Mouse (Mus musculus): ENCODE measurements around the gene Spata9. TPM values are rescaled to one million over a fixed set of nuclear protein-coding genes. Genes with fewer than 3 reads are reported as not detected.

Gene Spata9
- polyA plus RNA-seq, 1 experiment from 2014 or later = 3.4 TPM

DNA sequence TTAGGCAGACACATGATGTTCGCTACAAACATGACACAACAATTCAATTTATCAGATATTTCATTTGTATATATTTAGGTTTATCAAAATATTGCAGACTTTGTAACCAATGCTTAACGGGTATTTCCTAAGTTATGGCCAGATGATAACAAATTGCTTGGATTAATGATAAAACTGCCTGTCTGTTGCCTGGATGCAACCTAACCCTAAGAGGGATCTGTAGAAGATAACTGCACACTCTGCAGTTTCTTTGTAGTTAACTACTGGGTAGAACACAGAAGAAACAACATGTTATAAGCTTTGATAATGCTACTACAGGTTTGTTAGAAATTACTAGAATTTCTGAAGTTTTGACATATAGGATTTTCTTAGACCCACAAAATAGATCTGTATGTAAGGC is 9.3 kb downstream of the Spata9 start:
- Histone ChIP-seq H3K4me2 (ENCODE audit: low read depth, low read length) (no peak overlapping the region), H3K27me3 (ENCODE audit: control insufficient read depth, insufficient read depth, low read length) (no peaks in the 10 kb centered on the region), H3K4me1 (ENCODE audit: control insufficient read depth, insufficient read depth, low read length) (no peaks in the 10 kb centered on the region), H3K9me3 (ENCODE audit: control insufficient read depth, low read length) (no peaks in the 10 kb centered on the region), H3K9ac (replicated peaks; ENCODE audit: low read depth, low read length) (no peak overlapping the region), H3K36me3 (ENCODE audit: control insufficient read depth, insufficient read depth, low read length) (no peaks in the 10 kb centered on the region), H3K27ac (ENCODE audit: low read depth, low read length) (no peak overlapping the region), H3K4me3 (ENCODE audit: low read depth, low read length) (no peak overlapping the region)
- ATAC-seq (ENCODE audit: low read depth) = no peak
- 94% methylated on average over 2 of the region's 2 CpGs for WGBS

DNA sequence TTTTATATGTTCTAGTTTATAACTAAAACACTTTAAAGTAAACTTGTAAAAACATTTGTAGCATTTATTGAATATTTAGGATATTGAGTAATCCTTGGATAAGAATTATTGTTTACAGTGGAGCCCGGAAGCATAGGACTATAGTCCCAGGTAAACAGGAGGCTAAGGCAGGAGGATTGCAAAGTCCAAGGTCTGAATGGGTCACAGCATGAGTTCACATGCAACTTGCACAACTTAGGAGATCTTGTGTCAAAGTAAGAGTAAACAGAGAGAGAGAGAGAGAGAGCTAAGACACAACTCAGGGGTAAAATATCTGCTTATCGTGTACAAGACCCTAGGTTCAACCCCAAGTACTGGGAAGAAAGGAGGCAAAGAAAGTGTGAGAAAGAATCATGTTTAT is 9.7 kb downstream of the Spata9 start:
- ATAC-seq (ENCODE audit: low read depth) = no peak
- no peak overlapping the region for H3K4me3 ChIP-seq (ENCODE audit: low read depth, low read length)
- WGBS = 88% methylated on average over 2 of the region's 2 CpGs

DNA sequence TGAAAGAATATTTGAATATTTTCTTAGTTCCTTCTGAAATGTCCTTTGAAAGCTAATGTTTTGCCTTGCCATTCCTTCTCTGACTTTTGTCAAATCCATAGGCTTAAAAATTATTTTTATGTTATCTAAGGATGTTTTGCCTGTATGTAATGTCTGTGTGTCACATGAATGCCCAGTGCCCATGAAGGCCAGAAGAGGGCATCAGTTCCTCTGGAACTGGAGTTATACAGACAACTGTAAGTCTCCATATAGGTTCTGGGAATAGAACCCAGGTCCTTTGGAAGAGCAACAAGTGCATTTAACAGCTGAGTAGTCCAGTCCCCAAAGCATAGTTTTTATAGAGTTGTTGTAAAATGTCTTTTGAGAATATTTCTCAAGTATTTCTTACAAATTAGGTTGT is 15.0 kb downstream of the Spata9 start:
- ATAC-seq (ENCODE audit: low read depth) = no peak
- no peak overlapping the region for H3K4me3 ChIP-seq (ENCODE audit: low read depth, low read length)
- no peaks in the 10 kb centered on the region for H3K27me3 ChIP-seq (ENCODE audit: control insufficient read depth, insufficient read depth, low read length)
- H3K36me3 ChIP-seq (ENCODE audit: control insufficient read depth, insufficient read depth, low read length) = no peaks in the 10 kb centered on the region
- H3K4me1 ChIP-seq (ENCODE audit: control insufficient read depth, insufficient read depth, low read length) = no peaks in the 10 kb centered on the region
- H3K9me3 ChIP-seq (ENCODE audit: control insufficient read depth, low read length) = no peaks in the 10 kb centered on the region
- no peak overlapping the region for H3K27ac ChIP-seq (ENCODE audit: low read depth, low read length)
- no peak overlapping the region for H3K4me2 ChIP-seq (ENCODE audit: low read depth, low read length)
- H3K9ac ChIP-seq (replicated peaks; ENCODE audit: low read depth, low read length) = no peak overlapping the region

More for the DNA sequence above, 9.7 kb downstream of the Spata9 start:
- Histone ChIP-seq H3K4me1 (ENCODE audit: control insufficient read depth, insufficient read depth, low read length) (no peaks in the 10 kb centered on the region), H3K27me3 (ENCODE audit: control insufficient read depth, insufficient read depth, low read length) (no peaks in the 10 kb centered on the region), H3K27ac (ENCODE audit: low read depth, low read length) (no peak overlapping the region), H3K36me3 (ENCODE audit: control insufficient read depth, insufficient read depth, low read length) (no peaks in the 10 kb centered on the region), H3K9me3 (ENCODE audit: control insufficient read depth, low read length) (no peaks in the 10 kb centered on the region), H3K9ac (replicated peaks; ENCODE audit: low read depth, low read length) (no peak overlapping the region), H3K4me2 (ENCODE audit: low read depth, low read length) (no peak overlapping the region)

DNA sequence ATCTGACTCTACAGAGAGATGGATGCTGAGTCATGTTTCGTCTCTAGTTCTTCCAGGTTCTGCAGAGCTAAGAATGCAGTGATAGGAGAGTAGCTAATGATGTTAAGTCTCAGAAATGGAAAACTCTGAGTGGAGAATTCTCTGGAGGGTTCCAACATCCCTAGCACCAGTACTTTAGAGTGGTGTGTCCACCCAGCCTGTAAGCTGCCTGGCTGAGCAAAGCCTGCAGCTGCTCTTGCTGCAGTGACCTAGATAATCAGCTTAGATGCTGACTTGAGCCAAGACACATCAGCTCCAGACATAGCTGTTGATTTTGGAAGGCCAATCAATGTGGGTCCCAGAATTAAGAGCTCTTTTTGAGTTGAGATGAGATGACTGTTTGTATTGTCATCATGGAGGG is 21.1 kb downstream of the Spata9 start:
- no peaks in the 10 kb centered on the region for H3K9me3 ChIP-seq (ENCODE audit: control insufficient read depth, low read length)
- no peak overlapping the region for H3K4me3 ChIP-seq (ENCODE audit: low read depth, low read length)
- H3K4me1 ChIP-seq (ENCODE audit: control insufficient read depth, insufficient read depth, low read length) = no peaks in the 10 kb centered on the region; the same call in 1 of the 2 replicates
- whole genome bisulfite sequencing = 91% methylated on average over 1 of the region's 1 CpGs
- H3K27me3 ChIP-seq (ENCODE audit: control insufficient read depth, insufficient read depth, low read length) = no peaks in the 10 kb centered on the region
- H3K4me2 ChIP-seq (ENCODE audit: low read depth, low read length) = no peak overlapping the region
- no peak overlapping the region for H3K9ac ChIP-seq (replicated peaks; ENCODE audit: low read depth, low read length)
- H3K36me3 ChIP-seq (ENCODE audit: control insufficient read depth, insufficient read depth, low read length) = no peaks in the 10 kb centered on the region
- H3K27ac ChIP-seq (ENCODE audit: low read depth, low read length) = no peak overlapping the region
- ATAC-seq (ENCODE audit: low read depth) = no peak

DNA sequence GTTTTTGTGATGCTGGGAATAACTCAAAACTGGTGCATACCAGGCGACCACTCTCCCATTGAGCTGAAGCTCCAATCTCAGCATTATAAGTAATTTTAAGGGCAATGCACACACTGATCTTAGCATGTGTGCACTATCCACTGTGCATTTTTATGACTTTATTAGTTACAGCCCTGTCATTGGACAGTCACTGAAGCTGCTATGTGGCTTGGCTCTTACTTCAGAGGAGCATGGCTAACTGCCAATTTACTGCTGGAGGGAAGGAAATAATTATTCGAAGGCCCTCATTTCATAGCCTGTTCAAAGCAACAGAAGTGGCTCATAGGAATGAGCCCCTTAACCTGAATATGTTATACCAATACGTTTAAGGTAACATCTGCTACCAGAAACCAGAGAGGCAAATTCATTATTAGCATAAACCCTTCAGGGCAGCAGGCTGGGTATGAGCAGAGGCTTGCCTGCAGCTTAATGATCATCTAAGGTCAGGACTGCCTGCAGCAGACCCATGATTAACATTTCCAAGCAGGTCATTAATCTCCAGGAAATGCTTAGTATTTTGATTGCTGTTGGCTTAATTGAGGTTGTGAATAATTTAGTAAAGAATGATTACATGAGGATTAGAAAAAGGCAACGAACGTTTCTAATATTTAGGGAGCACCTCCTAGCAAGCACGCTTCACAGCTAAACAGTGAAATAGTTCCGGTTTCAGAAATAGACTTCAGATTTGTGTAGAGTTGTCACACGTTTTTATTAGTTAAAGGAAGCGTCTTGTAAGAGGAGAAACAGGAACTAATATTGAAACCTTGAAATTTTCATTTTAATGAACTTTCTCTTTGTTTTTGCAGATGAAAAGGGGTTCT is 25.4 kb downstream of the Spata9 start:
- Histone ChIP-seq H3K4me3 (ENCODE audit: low read depth, low read length) (no peak overlapping the region), H3K27ac (ENCODE audit: low read depth, low read length) (no peak overlapping the region), H3K36me3 (ENCODE audit: control insufficient read depth, insufficient read depth, low read length) (no peaks in the 10 kb centered on the region), H3K27me3 (ENCODE audit: control insufficient read depth, insufficient read depth, low read length) (no peaks in the 10 kb centered on the region), H3K9ac (replicated peaks; ENCODE audit: low read depth, low read length) (no peak overlapping the region), H3K9me3 (ENCODE audit: control insufficient read depth, low read length) (no peaks in the 10 kb centered on the region), H3K4me2 (ENCODE audit: low read depth, low read length) (no peak overlapping the region), H3K4me1 (ENCODE audit: control insufficient read depth, insufficient read depth, low read length) (no peaks in the 10 kb centered on the region; the same call in 1 of the 2 replicates)
- 29% methylated on average over 9 of the region's 9 CpGs for WGBS
- peak; percentile 94 for ATAC-seq (ENCODE audit: low read depth)

DNA sequence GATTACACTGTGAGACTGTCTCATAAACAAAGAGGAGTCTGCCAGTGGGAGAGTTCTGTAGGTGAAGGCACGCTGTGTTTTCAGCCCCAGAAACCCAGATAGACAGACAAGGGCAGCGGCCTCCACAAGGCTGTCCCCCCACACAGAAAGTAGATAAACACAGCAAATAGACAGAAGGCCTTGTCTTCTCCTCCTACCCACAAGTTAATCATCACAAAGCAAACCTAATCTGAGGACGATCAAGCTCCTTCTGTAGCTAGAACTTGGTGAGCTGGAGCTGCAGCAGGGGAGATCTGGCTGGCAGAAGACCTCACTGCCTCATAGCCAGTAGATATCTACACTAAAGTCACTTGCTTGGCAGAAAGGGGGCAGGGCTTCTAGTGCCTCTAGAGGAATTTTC is 36.3 kb downstream of the Spata9 start:
- Histone ChIP-seq H3K9ac (replicated peaks; ENCODE audit: low read depth, low read length) (no peak overlapping the region), H3K4me1 (ENCODE audit: control insufficient read depth, insufficient read depth, low read length) (no peaks in the 10 kb centered on the region), H3K4me2 (ENCODE audit: low read depth, low read length) (no peak overlapping the region), H3K36me3 (ENCODE audit: control insufficient read depth, insufficient read depth, low read length) (no peaks in the 10 kb centered on the region), H3K4me3 (ENCODE audit: low read depth, low read length) (no peak overlapping the region), H3K27me3 (ENCODE audit: control insufficient read depth, insufficient read depth, low read length) (no peaks in the 10 kb centered on the region), H3K9me3 (ENCODE audit: control insufficient read depth, low read length) (no peaks in the 10 kb centered on the region), H3K27ac (ENCODE audit: low read depth, low read length) (no peak overlapping the region)
- no peak for ATAC-seq (ENCODE audit: low read depth)
- 87% methylated on average over 3 of the region's 3 CpGs for WGBS

DNA sequence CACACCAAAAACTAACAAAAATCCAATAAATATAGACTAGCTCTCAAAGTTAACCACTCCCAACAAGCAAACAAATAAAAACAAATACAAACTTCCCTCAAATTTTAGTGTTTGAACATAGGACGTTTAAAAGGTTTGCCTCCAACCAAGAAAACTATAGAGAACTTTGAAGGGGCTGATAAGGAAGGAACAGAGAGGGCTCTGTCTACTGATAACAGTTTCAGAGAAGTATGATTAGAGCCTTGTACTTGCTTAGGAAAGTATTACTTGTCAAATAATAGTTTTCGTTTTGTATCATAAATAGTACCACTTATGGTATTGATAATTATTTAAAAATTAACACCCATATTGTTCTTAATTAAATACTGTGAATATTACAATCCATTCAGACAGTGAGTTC is 47.6 kb downstream of the Spata9 start:
- peaks cover 3% of the 10 kb centered on the region; the same call in 1 of the 2 replicates for H3K4me1 ChIP-seq (ENCODE audit: control insufficient read depth, insufficient read depth, low read length)
- no peaks in the 10 kb centered on the region for H3K27me3 ChIP-seq (ENCODE audit: control insufficient read depth, insufficient read depth, low read length)
- 83% methylated on average over 2 of the region's 2 CpGs for WGBS
- H3K9me3 ChIP-seq (ENCODE audit: control insufficient read depth, low read length) = no peaks in the 10 kb centered on the region
- H3K9ac ChIP-seq (replicated peaks; ENCODE audit: low read depth, low read length) = no peak overlapping the region
- H3K4me2 ChIP-seq (ENCODE audit: low read depth, low read length) = no peak overlapping the region
- no peak overlapping the region for H3K4me3 ChIP-seq (ENCODE audit: low read depth, low read length)
- ATAC-seq (ENCODE audit: low read depth) = no peak
- no peak overlapping the region for H3K27ac ChIP-seq (ENCODE audit: low read depth, low read length)
- H3K36me3 ChIP-seq (ENCODE audit: control insufficient read depth, insufficient read depth, low read length) = no peaks in the 10 kb centered on the region

DNA sequence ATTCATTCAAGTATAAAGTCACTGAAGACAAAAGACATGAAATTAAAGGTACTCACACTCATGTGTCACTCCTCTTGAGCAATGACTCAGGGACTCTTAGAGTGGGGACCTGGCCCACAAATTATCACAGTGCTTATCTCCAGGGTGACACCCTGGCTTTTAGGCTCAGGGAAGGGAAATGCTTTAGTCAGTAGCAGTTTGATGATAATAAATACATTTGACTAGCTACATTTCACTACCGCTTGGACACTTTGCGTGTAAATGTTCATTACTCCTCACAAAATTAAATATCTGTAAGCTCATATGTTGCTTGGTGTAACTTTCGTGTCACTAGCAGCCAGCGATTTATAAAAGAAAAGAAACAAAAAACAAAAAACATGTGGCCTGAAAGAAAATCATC is 50.5 kb downstream of the Spata9 start:
- WGBS = 77% methylated on average over 4 of the region's 4 CpGs
- peaks cover 3% of the 10 kb centered on the region; the same call in 1 of the 2 replicates for H3K4me1 ChIP-seq (ENCODE audit: control insufficient read depth, insufficient read depth, low read length)
- no peaks in the 10 kb centered on the region for H3K36me3 ChIP-seq (ENCODE audit: control insufficient read depth, insufficient read depth, low read length)
- peak overlapping the region; percentile 61 for H3K4me2 ChIP-seq (ENCODE audit: low read depth, low read length)
- H3K27ac ChIP-seq (ENCODE audit: low read depth, low read length) = peak overlapping the region; percentile 96
- H3K4me3 ChIP-seq (ENCODE audit: low read depth, low read length) = peak overlapping the region; percentile 74
- H3K9ac ChIP-seq (replicated peaks; ENCODE audit: low read depth, low read length) = peak overlapping the region; percentile 90
- H3K9me3 ChIP-seq (ENCODE audit: control insufficient read depth, low read length) = no peaks in the 10 kb centered on the region
- H3K27me3 ChIP-seq (ENCODE audit: control insufficient read depth, insufficient read depth, low read length) = no peaks in the 10 kb centered on the region
- no peak for ATAC-seq (ENCODE audit: low read depth)

DNA sequence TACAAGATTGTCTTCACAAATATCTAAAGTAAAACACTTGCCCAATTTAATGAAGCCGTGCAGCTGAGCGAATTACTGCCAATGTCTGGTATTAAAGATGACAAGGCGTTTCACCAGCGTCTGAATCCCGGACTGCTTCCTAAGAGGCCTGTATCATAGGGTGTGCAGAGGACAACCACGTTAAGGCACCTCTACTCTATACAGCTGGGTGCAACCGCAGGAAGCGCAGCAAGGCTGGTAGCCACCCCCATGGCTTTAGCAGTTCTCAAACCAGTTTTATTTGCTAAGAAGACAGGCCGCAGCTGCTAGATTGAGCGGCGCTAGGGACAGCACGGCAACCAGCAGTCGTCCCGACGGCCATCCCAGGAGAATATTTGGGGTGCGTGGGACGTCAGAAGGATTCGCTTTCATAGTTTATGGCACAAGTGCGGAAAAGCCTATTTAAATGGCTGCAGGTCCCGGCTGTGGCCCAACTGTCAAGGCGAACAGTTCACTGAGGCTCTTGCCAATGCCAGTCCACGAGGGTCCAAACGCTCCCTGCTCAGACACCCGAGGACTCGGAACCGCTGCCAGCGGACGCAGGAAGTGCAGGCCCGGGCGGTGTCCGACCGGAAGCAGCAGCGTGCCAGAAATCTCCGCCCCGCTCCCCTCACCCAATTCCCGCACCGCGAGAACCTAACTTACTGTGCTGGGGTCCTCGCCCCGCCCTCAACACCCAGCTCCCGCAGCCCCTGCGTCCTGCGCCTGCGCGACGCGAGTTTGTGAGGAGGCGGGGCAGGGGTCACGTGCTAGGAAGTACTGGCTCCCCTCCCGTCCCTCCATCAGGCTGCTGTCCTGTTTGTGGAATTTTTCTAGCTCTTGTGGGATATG is 51.3 kb downstream of the Spata9 start, which contains the start of gene Rfesd:
Gene Rfesd (minus strand): TSS at position 746 of the 870 bp plus-strand sequence.
- ATAC-seq (ENCODE audit: low read depth) = peak; percentile 100
- Histone ChIP-seq H3K9ac (replicated peaks; ENCODE audit: low read depth, low read length) (peak within 1 kb of the TSS; percentile 90), H3K4me1 (ENCODE audit: control insufficient read depth, insufficient read depth, low read length) (peaks cover 3% of the 10 kb centered on the region; the same call in 1 of the 2 replicates), H3K4me3 (ENCODE audit: low read depth, low read length) (peak within 1 kb of the TSS; percentile 74), H3K27me3 (ENCODE audit: control insufficient read depth, insufficient read depth, low read length) (no peaks in the 10 kb centered on the region), H3K36me3 (ENCODE audit: control insufficient read depth, insufficient read depth, low read length) (no peaks in the 10 kb centered on the region), H3K27ac (ENCODE audit: low read depth, low read length) (peak within 1 kb of the TSS; percentile 96), H3K4me2 (ENCODE audit: low read depth, low read length) (peak within 1 kb of the TSS; percentile 61), H3K9me3 (ENCODE audit: control insufficient read depth, low read length) (no peaks in the 10 kb centered on the region)
- 1% methylated on average over 50 of the region's 50 CpGs for WGBS
